Mouse (Mus musculus): ENCODE data around the gene Gnptab.

Gnptab gene

DNA sequence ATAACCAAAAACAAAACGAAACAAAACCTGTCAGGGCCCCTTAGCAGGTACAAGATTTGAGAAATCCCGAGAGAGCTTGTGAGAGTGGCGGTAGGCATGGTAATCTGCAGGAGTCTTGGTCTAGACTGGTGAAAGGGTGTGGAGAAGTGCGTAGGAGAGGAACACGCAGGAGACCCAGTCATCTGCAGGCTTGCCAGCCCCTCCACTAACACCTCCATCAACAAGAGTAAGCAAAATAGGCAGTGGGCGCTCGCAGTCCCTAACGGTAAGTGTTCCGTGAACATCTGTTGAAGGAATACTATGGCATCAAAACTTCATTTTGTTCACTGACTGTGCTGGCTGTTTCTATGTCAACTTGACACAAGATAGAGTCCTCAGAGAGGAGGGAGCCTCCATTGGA, 12.6 kb downstream of the Gnptab start:
- Histone ChIP-seq H3K4me3 (replicated peaks; ENCODE audit: low read length) (no peak overlapping the region), H3K4me1 (replicated peaks; ENCODE audit: low read depth, low read length) (peaks cover 20% of the 10 kb centered on the region), H3K9me3 (ENCODE audit: low read length) (no peaks in the 10 kb centered on the region), H3K36me3 (ENCODE audit: insufficient read depth, low read length) (peaks cover 5% of the 10 kb centered on the region; the same call in 1 of the 2 replicates), H3K27me3 (ENCODE audit: insufficient read depth, low read length) (no peaks in the 10 kb centered on the region)
- TF ChIP-seq POU5F1 (IDR thresholded peaks at IDR 0.05; ENCODE audit: borderline replicate concordance, low read length) = no peak
- TF ChIP-seq NANOG (IDR thresholded peaks at IDR 0.05; ENCODE audit: borderline replicate concordance, low read length) = no peak
- no peak for TF ChIP-seq CTCF (conservative IDR thresholded peaks at IDR 0.05; ENCODE audit: low read length)

DNA sequence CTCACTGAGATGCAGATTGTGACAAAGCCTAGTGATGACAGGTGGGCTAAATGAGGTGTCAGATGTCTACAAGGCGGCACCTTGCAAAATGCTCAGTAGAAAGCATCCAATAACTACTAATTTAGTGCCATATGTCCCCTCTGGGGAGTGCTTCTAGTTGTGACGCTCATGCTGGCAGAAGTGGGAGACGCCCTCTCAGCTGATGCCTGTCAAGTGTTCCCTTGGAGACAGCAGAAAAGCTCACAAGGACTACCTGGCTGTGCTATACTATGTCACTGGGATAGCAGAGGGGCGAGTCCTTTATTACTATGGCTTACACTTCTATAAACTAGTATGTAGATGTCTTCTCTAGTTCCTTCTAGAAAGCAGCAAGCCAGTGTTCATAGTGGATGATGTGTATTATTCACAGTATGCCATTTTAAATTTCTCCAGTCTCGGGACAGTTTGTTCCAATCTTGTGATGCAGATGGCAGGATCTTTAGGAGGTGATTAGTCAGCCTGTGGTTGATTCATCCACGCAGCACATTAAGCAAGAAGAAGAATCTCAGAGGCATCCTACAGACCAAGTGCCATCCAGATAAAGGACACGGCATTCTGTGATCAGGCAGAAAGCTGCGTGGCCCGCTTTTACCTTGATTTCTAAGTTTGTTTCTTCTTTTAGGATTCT, 13.4 kb downstream of the Gnptab start:
- peaks cover 5% of the 10 kb centered on the region; the same call in 1 of the 2 replicates for H3K36me3 ChIP-seq (ENCODE audit: insufficient read depth, low read length)
- TF ChIP-seq POU5F1 (IDR thresholded peaks at IDR 0.05; ENCODE audit: borderline replicate concordance, low read length) = no peak
- TF ChIP-seq CTCF (conservative IDR thresholded peaks at IDR 0.05; ENCODE audit: low read length) = no peak
- TF ChIP-seq NANOG (IDR thresholded peaks at IDR 0.05; ENCODE audit: borderline replicate concordance, low read length) = no peak
- H3K27me3 ChIP-seq (ENCODE audit: insufficient read depth, low read length) = no peaks in the 10 kb centered on the region

DNA sequence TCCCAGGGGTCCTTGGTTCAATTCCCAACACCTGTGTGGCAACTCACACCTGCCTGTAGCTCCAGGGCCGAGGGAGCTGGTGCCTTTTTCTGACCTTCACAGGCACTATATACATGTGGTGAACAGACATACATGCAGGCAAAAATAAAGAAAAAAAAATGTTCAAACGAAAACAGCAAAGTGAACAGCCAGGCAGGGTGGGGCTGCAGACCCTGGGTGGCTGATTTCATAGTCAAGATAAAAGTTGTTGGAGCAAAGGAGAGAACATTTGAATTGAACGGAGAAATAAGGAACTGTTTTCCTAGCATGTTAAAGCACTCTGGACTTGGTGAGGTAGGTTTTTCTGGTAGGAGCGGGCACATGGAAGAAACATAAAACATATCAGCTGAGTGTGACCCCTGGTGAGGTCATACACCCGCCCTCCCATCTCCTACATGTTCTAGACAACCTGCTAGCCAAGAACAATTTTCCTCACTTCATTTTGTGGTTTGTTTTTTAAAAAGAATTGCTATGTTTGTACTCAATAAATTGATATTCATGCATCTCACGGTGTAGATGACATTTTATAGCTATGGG, 19.8 kb downstream of the Gnptab start:
- H3K9me3 ChIP-seq (ENCODE audit: low read length) = no peaks in the 10 kb centered on the region
- no peak overlapping the region for H3K4me3 ChIP-seq (replicated peaks; ENCODE audit: low read length)
- H3K36me3 ChIP-seq (ENCODE audit: insufficient read depth, low read length) = peaks cover 4% of the 10 kb centered on the region; the same call in 1 of the 2 replicates
- H3K4me1 ChIP-seq (replicated peaks; ENCODE audit: low read depth, low read length) = no peaks in the 10 kb centered on the region
- no peak for TF ChIP-seq CTCF (conservative IDR thresholded peaks at IDR 0.05; ENCODE audit: low read length)
- TF ChIP-seq NANOG (IDR thresholded peaks at IDR 0.05; ENCODE audit: borderline replicate concordance, low read length) = no peak
- TF ChIP-seq POU5F1 (IDR thresholded peaks at IDR 0.05; ENCODE audit: borderline replicate concordance, low read length) = no peak
- H3K27me3 ChIP-seq (ENCODE audit: insufficient read depth, low read length) = no peaks in the 10 kb centered on the region

More for the DNA sequence above, 13.4 kb downstream of the Gnptab start:
- H3K4me1 ChIP-seq (replicated peaks; ENCODE audit: low read depth, low read length) = peaks cover 20% of the 10 kb centered on the region
- H3K4me3 ChIP-seq (replicated peaks; ENCODE audit: low read length) = no peak overlapping the region
- no peaks in the 10 kb centered on the region for H3K9me3 ChIP-seq (ENCODE audit: low read length)

DNA sequence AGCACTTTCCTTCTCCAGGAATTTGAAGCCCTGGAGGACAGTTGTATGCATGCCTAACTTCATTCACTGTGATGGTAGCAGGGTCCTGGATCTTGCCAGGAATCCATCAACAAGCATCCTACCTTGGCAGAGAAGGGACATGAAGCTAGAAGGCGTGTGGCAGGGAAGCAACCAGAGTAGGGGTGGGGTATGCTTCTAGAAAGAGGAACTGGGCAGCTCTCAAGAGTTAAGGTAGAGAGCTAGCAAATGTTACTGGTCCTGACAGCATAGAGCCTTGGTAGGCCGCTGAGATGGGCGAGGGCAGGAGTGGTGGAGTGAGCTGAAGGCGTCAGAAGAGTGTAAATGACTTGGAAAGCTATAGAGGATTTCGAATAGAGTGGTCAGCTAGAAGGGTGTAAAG, 20.3 kb downstream of the Gnptab start:
- Histone ChIP-seq H3K27me3 (ENCODE audit: insufficient read depth, low read length) (no peaks in the 10 kb centered on the region), H3K9me3 (ENCODE audit: low read length) (no peaks in the 10 kb centered on the region), H3K4me1 (replicated peaks; ENCODE audit: low read depth, low read length) (no peaks in the 10 kb centered on the region), H3K4me3 (replicated peaks; ENCODE audit: low read length) (no peak overlapping the region), H3K36me3 (ENCODE audit: insufficient read depth, low read length) (peaks cover 4% of the 10 kb centered on the region; the same call in 1 of the 2 replicates)
- no peak for TF ChIP-seq NANOG (IDR thresholded peaks at IDR 0.05; ENCODE audit: borderline replicate concordance, low read length)
- no peak for TF ChIP-seq CTCF (conservative IDR thresholded peaks at IDR 0.05; ENCODE audit: low read length)
- no peak for TF ChIP-seq POU5F1 (IDR thresholded peaks at IDR 0.05; ENCODE audit: borderline replicate concordance, low read length)

DNA sequence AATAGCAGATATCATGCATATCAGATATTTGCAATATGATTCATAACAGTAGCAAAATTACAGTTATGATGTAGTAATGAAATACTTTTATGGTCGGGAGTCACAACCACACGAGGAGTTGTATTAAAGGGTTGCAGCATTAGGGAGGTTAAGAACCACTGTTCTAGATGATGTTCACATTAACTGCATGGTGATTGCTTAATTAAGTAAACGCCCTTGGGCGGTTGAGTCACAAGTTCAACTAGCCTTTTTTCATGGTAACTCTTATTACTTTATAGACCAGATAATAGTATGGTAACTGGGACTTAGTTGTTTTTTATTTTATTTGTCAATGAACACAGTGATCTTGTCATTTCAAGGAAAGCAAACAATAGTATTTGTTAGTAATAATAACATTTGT, 24.1 kb downstream of the Gnptab start:
- Histone ChIP-seq H3K9me3 (ENCODE audit: low read length) (no peaks in the 10 kb centered on the region), H3K27me3 (ENCODE audit: insufficient read depth, low read length) (no peaks in the 10 kb centered on the region), H3K4me3 (replicated peaks; ENCODE audit: low read length) (no peak overlapping the region), H3K4me1 (replicated peaks; ENCODE audit: low read depth, low read length) (peaks cover 5% of the 10 kb centered on the region), H3K36me3 (ENCODE audit: insufficient read depth, low read length) (0 out of 2 replicates have a peak, but pooled peaks cover 4% of the 10 kb centered on the region)
- no peak for TF ChIP-seq POU5F1 (IDR thresholded peaks at IDR 0.05; ENCODE audit: borderline replicate concordance, low read length)
- no peak for TF ChIP-seq CTCF (conservative IDR thresholded peaks at IDR 0.05; ENCODE audit: low read length)
- no peak for TF ChIP-seq NANOG (IDR thresholded peaks at IDR 0.05; ENCODE audit: borderline replicate concordance, low read length)

DNA sequence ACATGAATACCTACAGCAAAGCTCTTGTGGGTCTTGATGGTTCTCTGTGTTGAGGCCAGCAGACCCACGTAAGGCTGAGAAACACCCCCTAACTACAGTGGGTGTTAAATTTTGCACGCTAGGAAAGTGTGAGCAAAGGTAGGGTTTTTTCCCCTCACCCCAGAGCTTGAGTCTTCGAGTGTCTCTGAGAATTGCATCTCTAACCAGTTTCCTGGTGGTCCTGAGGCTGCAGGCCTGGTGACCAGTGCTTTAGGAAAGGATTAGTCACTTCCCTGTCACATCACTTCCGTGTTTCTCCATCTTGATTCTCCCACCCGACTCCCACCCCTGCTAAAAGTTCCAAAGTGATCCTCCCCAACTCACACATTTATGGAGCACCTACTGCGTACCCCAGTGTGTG, 25.3 kb downstream of the Gnptab start:
- H3K27me3 ChIP-seq (ENCODE audit: insufficient read depth, low read length) = no peaks in the 10 kb centered on the region
- TF ChIP-seq POU5F1 (IDR thresholded peaks at IDR 0.05; ENCODE audit: borderline replicate concordance, low read length) = no peak
- no peak for TF ChIP-seq NANOG (IDR thresholded peaks at IDR 0.05; ENCODE audit: borderline replicate concordance, low read length)
- no peak for TF ChIP-seq CTCF (conservative IDR thresholded peaks at IDR 0.05; ENCODE audit: low read length)

DNA sequence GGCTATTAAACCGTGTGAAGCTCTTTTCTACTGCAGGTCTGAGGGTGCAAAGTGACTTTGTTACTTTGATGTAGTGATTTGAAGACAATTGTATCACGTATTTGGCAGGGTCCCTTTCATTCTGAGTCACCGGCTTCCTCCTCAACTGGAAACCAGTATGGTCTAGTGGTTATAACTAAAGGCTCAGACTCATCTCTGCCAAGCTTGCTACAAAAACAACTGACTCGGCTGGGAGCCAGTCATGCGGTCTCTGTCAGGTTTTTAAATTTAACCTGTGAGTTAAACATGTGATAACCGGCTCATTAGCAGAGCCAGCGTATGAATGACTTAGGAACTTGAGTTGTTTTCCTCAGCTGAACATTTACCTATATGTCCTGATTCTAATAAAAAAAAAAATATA, 26.9 kb downstream of the Gnptab start:
- no peaks in the 10 kb centered on the region for H3K9me3 ChIP-seq (ENCODE audit: low read length)
- peaks cover 8% of the 10 kb centered on the region; the same call in 1 of the 2 replicates for H3K36me3 ChIP-seq (ENCODE audit: insufficient read depth, low read length)
- TF ChIP-seq POU5F1 (IDR thresholded peaks at IDR 0.05; ENCODE audit: borderline replicate concordance, low read length) = no peak
- TF ChIP-seq NANOG (IDR thresholded peaks at IDR 0.05; ENCODE audit: borderline replicate concordance, low read length) = no peak
- no peak for TF ChIP-seq CTCF (conservative IDR thresholded peaks at IDR 0.05; ENCODE audit: low read length)
- no peaks in the 10 kb centered on the region for H3K27me3 ChIP-seq (ENCODE audit: insufficient read depth, low read length)
- H3K4me1 ChIP-seq (replicated peaks; ENCODE audit: low read depth, low read length) = peaks cover 5% of the 10 kb centered on the region
- no peak overlapping the region for H3K4me3 ChIP-seq (replicated peaks; ENCODE audit: low read length)

More for the DNA sequence above, 25.3 kb downstream of the Gnptab start:
- Histone ChIP-seq H3K4me1 (replicated peaks; ENCODE audit: low read depth, low read length) (peaks cover 5% of the 10 kb centered on the region), H3K36me3 (ENCODE audit: insufficient read depth, low read length) (0 out of 2 replicates have a peak, but pooled peaks cover 4% of the 10 kb centered on the region), H3K9me3 (ENCODE audit: low read length) (no peaks in the 10 kb centered on the region), H3K4me3 (replicated peaks; ENCODE audit: low read length) (no peak overlapping the region)

DNA sequence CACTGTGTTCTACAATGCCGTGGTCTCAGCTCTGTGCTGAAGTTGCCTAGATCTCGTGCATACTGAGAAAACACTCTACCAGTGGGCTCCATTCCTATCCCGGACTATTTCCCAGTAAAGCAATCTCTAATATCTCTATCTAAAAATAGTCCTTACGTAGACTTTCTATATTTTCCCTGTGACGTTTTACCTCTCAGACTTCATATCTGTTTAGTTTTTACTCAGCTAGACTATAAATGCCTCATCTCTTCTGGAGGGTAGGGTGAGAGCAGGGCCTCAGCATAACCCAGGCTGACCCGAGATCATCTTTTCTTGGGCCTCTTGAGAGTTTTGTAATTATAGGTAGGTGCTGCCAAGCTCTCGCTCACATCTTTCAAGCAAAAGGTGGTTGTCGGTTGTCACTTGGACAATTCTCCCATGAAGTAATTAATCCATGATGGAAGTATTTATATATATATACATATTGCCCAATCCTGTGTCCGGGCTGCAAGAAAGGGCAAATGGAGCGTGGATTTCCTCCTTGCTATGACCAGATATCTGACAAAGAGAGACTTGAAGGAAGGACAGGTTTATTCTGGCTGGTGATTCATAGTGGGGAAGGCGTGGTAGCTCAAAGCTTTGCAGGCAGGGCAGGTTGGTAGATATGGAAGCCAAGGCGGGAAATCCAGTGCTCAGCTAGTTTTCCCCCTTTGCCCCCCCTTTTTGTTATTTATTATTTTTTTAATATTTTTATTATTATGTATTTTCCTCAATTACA, 29.1 kb downstream of the Gnptab start:
- no peak overlapping the region for H3K4me3 ChIP-seq (replicated peaks; ENCODE audit: low read length)
- TF ChIP-seq POU5F1 (IDR thresholded peaks at IDR 0.05; ENCODE audit: borderline replicate concordance, low read length) (no peak), NANOG (IDR thresholded peaks at IDR 0.05; ENCODE audit: borderline replicate concordance, low read length) (no peak), CTCF (conservative IDR thresholded peaks at IDR 0.05; ENCODE audit: low read length) (no peak)
- H3K36me3 ChIP-seq (ENCODE audit: insufficient read depth, low read length) = peaks cover 17% of the 10 kb centered on the region
- no peaks in the 10 kb centered on the region for H3K27me3 ChIP-seq (ENCODE audit: insufficient read depth, low read length)
- H3K4me1 ChIP-seq (replicated peaks; ENCODE audit: low read depth, low read length) = peaks cover 5% of the 10 kb centered on the region
- no peaks in the 10 kb centered on the region for H3K9me3 ChIP-seq (ENCODE audit: low read length)

Data from E14TG2a.4 (cell line).